Mouse (Mus musculus): Measurements from ENCODE around the gene Mvb12a. TPM values are rescaled to one million over a fixed set of nuclear protein-coding genes. Genes with fewer than 3 reads are reported as not detected.

Gene Mvb12a
- 79.7 and 86.3 TPM in 2 replicates for polyA plus RNA-seq (2015; fragmentation: Nextera tagmentation; extraction: Ambion mirVana)

GRCm38 (mm10) chr8:71542632-71543343, at the start of gene Mvb12a:
Mvb12a (plus strand) TSS chr8:71542922.

GRCm38 (mm10) chr8:71511644-71512043, 31.1 kb upstream of the Mvb12a start, which contains the start of gene Plvap:
Plvap (minus strand) TSS chr8:71511752.

GRCm38 (mm10) chr8:71525226-71526050, 17.3 kb upstream of the Mvb12a start, which contains the start of gene Ccdc194:
Ccdc194 (minus strand) TSS chr8:71525711.

GRCm38 (mm10) chr8:71537028-71537867, 5.5 kb upstream of the Mvb12a start, which contains the start of gene Bst2:
Bst2 (minus strand) TSS chr8:71537456.

GRCm38 (mm10) chr8:71558071-71558957, 15.6 kb downstream of the Mvb12a start, which contains the start of gene Tmem221:
Tmem221 (minus strand) TSS chr8:71558871.

GRCm38 (mm10) chr8:71566501-71566900, 23.8 kb downstream of the Mvb12a start, which contains the start of gene Nxnl1:
Nxnl1 (minus strand) TSS chr8:71566601.

GRCm38 (mm10) chr8:71568387-71568937, 25.7 kb downstream of the Mvb12a start, which contains the start of gene Slc27a1:
Slc27a1 (plus strand) TSS chr8:71568882.

GRCm38 (mm10) chr8:71591471-71592373, 49.0 kb downstream of the Mvb12a start, which contains the start of gene Pgls:
Pgls (plus strand) TSS chr8:71592176.

GRCm38 (mm10) chr8:71597451-71597850, 54.7 kb downstream of the Mvb12a start, which contains the start of gene Fam129c:
Fam129c (plus strand) TSS chr8:71597648.

Other genes starting within 250 kb of the Mvb12a start
- gene Use1, start 176.1 kb upstream of the Mvb12a start, polyA plus RNA-seq (2015; fragmentation: Nextera tagmentation; extraction: Ambion mirVana), result 89.1 and 89.4 TPM in 2 replicates
- gene Ocel1, start 171.6 kb upstream of the Mvb12a start, polyA plus RNA-seq (2015; fragmentation: Nextera tagmentation; extraction: Ambion mirVana), result 5.5 and 5.7 TPM in 2 replicates
- 55.5 and 56.4 TPM in 2 replicates for gene Nr2f6, start 161.0 kb upstream of the Mvb12a start, polyA plus RNA-seq (2015; fragmentation: Nextera tagmentation; extraction: Ambion mirVana)
- gene Ushbp1, start 147.1 kb upstream of the Mvb12a start, polyA plus RNA-seq (2015; fragmentation: Nextera tagmentation; extraction: Ambion mirVana), result 4.6 and 5.8 TPM in 2 replicates
- 62.9 and 66.6 TPM in 2 replicates for gene Babam1, start 146.1 kb upstream of the Mvb12a start, polyA plus RNA-seq (2015; fragmentation: Nextera tagmentation; extraction: Ambion mirVana)
- gene Ankle1, start 136.9 kb upstream of the Mvb12a start, polyA plus RNA-seq (2015; fragmentation: Nextera tagmentation; extraction: Ambion mirVana), result 4.8 and 6.5 TPM in 2 replicates
- 24.9 and 28.3 TPM in 2 replicates for gene Abhd8, start 79.3 kb upstream of the Mvb12a start, polyA plus RNA-seq (2015; fragmentation: Nextera tagmentation; extraction: Ambion mirVana)
- gene Mrpl34, start 78.0 kb upstream of the Mvb12a start, polyA plus RNA-seq (2015; fragmentation: Nextera tagmentation; extraction: Ambion mirVana), result 80.4 and 81.5 TPM in 2 replicates
- 74.3 and 86.1 TPM in 2 replicates for gene Dda1, start 73.7 kb upstream of the Mvb12a start, polyA plus RNA-seq (2015; fragmentation: Nextera tagmentation; extraction: Ambion mirVana)
- 1.0 and 1.1 TPM in 2 replicates for gene Ano8, start 57.0 kb upstream of the Mvb12a start, polyA plus RNA-seq (2015; fragmentation: Nextera tagmentation; extraction: Ambion mirVana)
- gene Gtpbp3, start 54.8 kb upstream of the Mvb12a start, polyA plus RNA-seq (2015; fragmentation: Nextera tagmentation; extraction: Ambion mirVana), result 9.3 and 9.9 TPM in 2 replicates
- 12.9 and 13.2 TPM in 2 replicates for gene Plvap, start 31.2 kb upstream of the Mvb12a start, polyA plus RNA-seq (2015; fragmentation: Nextera tagmentation; extraction: Ambion mirVana)
- gene Ccdc194, start 17.2 kb upstream of the Mvb12a start, polyA plus RNA-seq (2015; fragmentation: Nextera tagmentation; extraction: Ambion mirVana), result 0.19 TPM in 1 of 2 replicates, not detected in the other
- gene Bst2, start 5.5 kb upstream of the Mvb12a start, polyA plus RNA-seq (2015; fragmentation: Nextera tagmentation; extraction: Ambion mirVana), result 48.3 and 59.8 TPM in 2 replicates
- 0.57 and 0.63 TPM in 2 replicates for gene Tmem221, start 15.9 kb downstream of the Mvb12a start, polyA plus RNA-seq (2015; fragmentation: Nextera tagmentation; extraction: Ambion mirVana)
- gene Nxnl1, start 23.7 kb downstream of the Mvb12a start, polyA plus RNA-seq (2015; fragmentation: Nextera tagmentation; extraction: Ambion mirVana), result not detected in 2 replicates
- gene Slc27a1, start 26.0 kb downstream of the Mvb12a start, polyA plus RNA-seq (2015; fragmentation: Nextera tagmentation; extraction: Ambion mirVana), result 17.5 and 21.1 TPM in 2 replicates
- gene Pgls, start 49.3 kb downstream of the Mvb12a start, polyA plus RNA-seq (2015; fragmentation: Nextera tagmentation; extraction: Ambion mirVana), result 222 and 225 TPM in 2 replicates
- 0.71 and 1.7 TPM in 2 replicates for gene Fam129c, start 54.7 kb downstream of the Mvb12a start, polyA plus RNA-seq (2015; fragmentation: Nextera tagmentation; extraction: Ambion mirVana)
- gene Colgalt1, start 68.1 kb downstream of the Mvb12a start, polyA plus RNA-seq (2015; fragmentation: Nextera tagmentation; extraction: Ambion mirVana), result 60.6 and 64.6 TPM in 2 replicates
- gene Unc13a, start 128.8 kb downstream of the Mvb12a start, polyA plus RNA-seq (2015; fragmentation: Nextera tagmentation; extraction: Ambion mirVana), result 0.49 and 0.68 TPM in 2 replicates
- gene Jak3, start 133.4 kb downstream of the Mvb12a start, polyA plus RNA-seq (2015; fragmentation: Nextera tagmentation; extraction: Ambion mirVana), result 5.7 and 6.5 TPM in 2 replicates
- 2.5 TPM in 2 replicates for gene Insl3, start 146.3 kb downstream of the Mvb12a start, polyA plus RNA-seq (2015; fragmentation: Nextera tagmentation; extraction: Ambion mirVana)
- gene B3gnt3, start 158.9 kb downstream of the Mvb12a start, polyA plus RNA-seq (2015; fragmentation: Nextera tagmentation; extraction: Ambion mirVana), result 4.4 TPM in 2 replicates
- 0.59 and 1.7 TPM in 2 replicates for gene Fcho1, start 182.8 kb downstream of the Mvb12a start, polyA plus RNA-seq (2015; fragmentation: Nextera tagmentation; extraction: Ambion mirVana)

Data from urinary bladder, postnatal 0 days (tissue).